Mouse (Mus musculus) heart, embryonic 16.5 days (tissue): ENCODE data around the gene Gm20388. TPM values are rescaled to one million over a fixed set of nuclear protein-coding genes. Genes with fewer than 3 reads are reported as not detected.

ENCODE experiments used
- ATAC-seq: fragments of 200-750 bp; cut with Nextera tagmentation; replicated peaks from 2 replicates; pipeline ENCODE4 v1.8.0; 2017; ENCODE audit warnings: moderate number of reproducible peaks; ENCODE audit not compliant: insufficient read depth, low FRiP score; ENCODE audit errors: extremely low read depth
- H3K27ac ChIP-seq: fragments of 300-500 bp; sonication (generic); 2 replicates; pipeline ENCODE4 v1.5.1; 2014; ENCODE audit warnings: mild to moderate bottlenecking, low read length, control low read depth, moderate library complexity
- H3K27me3 ChIP-seq: fragments of 300-500 bp; sonication (generic); 2 replicates; pipeline ENCODE4 v1.6.1; 2014; ENCODE audit warnings: low read length, mixed read lengths; ENCODE audit not compliant: control insufficient read depth, insufficient read depth
- H3K36me3 ChIP-seq: fragments of 300-500 bp; sonication (generic); 2 replicates; pipeline ENCODE4 v1.6.1; 2014; ENCODE audit not compliant: control insufficient read depth, insufficient read depth
- H3K4me1 ChIP-seq: fragments of 300-500 bp; sonication (generic); 2 replicates; pipeline ENCODE4 v1.6.1; 2014; ENCODE audit warnings: low read length, mixed read lengths; ENCODE audit not compliant: control insufficient read depth, insufficient read depth
- H3K4me2 ChIP-seq: fragments of 300-500 bp; sonication (generic); 2 replicates; pipeline ENCODE4 v1.6.1; 2014; ENCODE audit warnings: low read depth, mild to moderate bottlenecking, control low read depth, low read length
- H3K4me3 ChIP-seq: fragments of 300-500 bp; sonication (generic); 2 replicates; pipeline ENCODE4 v1.5.1; 2014; ENCODE audit warnings: mild to moderate bottlenecking, control low read depth, low read length
- H3K9ac ChIP-seq: fragments of 300-500 bp; sonication (generic); 2 replicates; pipeline ENCODE4 v1.6.1; 2014; ENCODE audit warnings: low read length, control low read depth
- H3K9me3 ChIP-seq: fragments of 300-500 bp; sonication (generic); replicated peaks from 2 replicates; pipeline ENCODE4 v1.6.1; 2016; ENCODE audit warnings: low read length; ENCODE audit not compliant: control insufficient read depth
- WGBS: fragments of 180-500 bp; shearing (Covaris S2); extraction: QIAGEN DNeasy Blood & Tissue Kit; methylation state at CpG from one replicate; pipeline ENCODE4 v1.1.7; 2014; 5-methylcytosine and 5-hydroxymethylcytosine counted together
- polyA plus RNA-seq: library from polyadenylated mRNA; unstranded; fragments of >200 nt; fragmentation: Nextera tagmentation; extraction: Ambion mirVana; gene quantifications from 2 replicates; pipeline ENCODE4 v1.2.1, GENCODE M21; 2015

Gene Gm20388
- polyA plus RNA-seq, 1 experiment from 2014 or later, result 4.5 TPM

GRCm38 (mm10) chr8:123062721-123063120, 3152.1 kb downstream of the Gm20388 start, which contains the start of gene Spg7:
Spg7 (plus strand) TSS chr8:123062942.
- no peak for ATAC-seq
- H3K4me3 ChIP-seq, result no peak within 1 kb of the TSS
- H3K4me2 ChIP-seq, result no peak within 1 kb of the TSS
- H3K9ac ChIP-seq, result no peak within 1 kb of the TSS; the same call in 1 of the 2 replicates
- H3K27me3 ChIP-seq, result no peaks in the 10 kb centered on the region
- H3K36me3 ChIP-seq, result no peaks in the 10 kb centered on the region; the same call in 1 of the 2 replicates
- no peak within 1 kb of the TSS for H3K27ac ChIP-seq
- H3K9me3 ChIP-seq, result no peaks in the 10 kb centered on the region
- 76% methylated on average over 7 of the region's 7 CpGs for WGBS
- H3K4me1 ChIP-seq, result peaks cover 17% of the 10 kb centered on the region

- WGBS, result 82% methylated on average over 4 of the region's 4 CpGs
- H3K9ac ChIP-seq, result peak overlapping the region; percentile 98
- no peak overlapping the region; the same call in 1 of the 2 replicates for H3K27ac ChIP-seq
- no peak for ATAC-seq
- H3K9me3 ChIP-seq, result no peaks in the 10 kb centered on the region
- H3K27me3 ChIP-seq, result no peaks in the 10 kb centered on the region
- no peak overlapping the region; the same call in 1 of the 2 replicates for H3K4me3 ChIP-seq
- peak overlapping the region; percentile 86; the same call in 1 of the 2 replicates for H3K4me2 ChIP-seq
- peaks cover 17% of the 10 kb centered on the region for H3K4me1 ChIP-seq
- no peaks in the 10 kb centered on the region; the same call in 1 of the 2 replicates for H3K36me3 ChIP-seq
Measured at GRCm38 (mm10) chr8:123064072-123064471, 3153.4 kb downstream of the Gm20388 start.

GRCm38 (mm10) chr8:123064809-123065213, 3154.2 kb downstream of the Gm20388 start:
- ATAC-seq, result peak; percentile 10; the same call in 1 of the 2 replicates
- Histone ChIP-seq H3K4me3 (peak overlapping the region; percentile 98), H3K4me2 (peak overlapping the region; percentile 86), H3K9ac (peak overlapping the region; percentile 98), H3K27me3 (no peaks in the 10 kb centered on the region), H3K27ac (peak overlapping the region; percentile 94), H3K36me3 (no peaks in the 10 kb centered on the region; the same call in 1 of the 2 replicates), H3K4me1 (peaks cover 17% of the 10 kb centered on the region), H3K9me3 (no peaks in the 10 kb centered on the region)
- WGBS, result under 1% methylated on average over 14 of the region's 14 CpGs

- Histone ChIP-seq H3K36me3 (peaks cover 3% of the 10 kb centered on the region), H3K4me2 (peak overlapping the region; percentile 92), H3K27ac (peak overlapping the region; percentile 94), H3K27me3 (no peaks in the 10 kb centered on the region), H3K9ac (peak overlapping the region; percentile 98), H3K9me3 (no peaks in the 10 kb centered on the region), H3K4me3 (peak overlapping the region; percentile 98), H3K4me1 (peaks cover 17% of the 10 kb centered on the region)
- peak; percentile 99 for ATAC-seq
- under 1% methylated on average over 78 of the region's 84 CpGs for WGBS
Measured at GRCm38 (mm10) chr8:123065214-123066100, 3154.8 kb downstream of the Gm20388 start.

GRCm38 (mm10) chr8:123066101-123066683, 3155.6 kb downstream of the Gm20388 start:
- no peaks in the 10 kb centered on the region for H3K27me3 ChIP-seq
- peaks cover 20% of the 10 kb centered on the region for H3K4me1 ChIP-seq
- peak overlapping the region; percentile 98 for H3K9ac ChIP-seq
- H3K27ac ChIP-seq, result peak overlapping the region; percentile 94
- H3K4me3 ChIP-seq, result peak overlapping the region; percentile 98
- ATAC-seq, result no peak
- H3K9me3 ChIP-seq, result no peaks in the 10 kb centered on the region
- WGBS, result 37% methylated on average over 7 of the region's 7 CpGs
- peak overlapping the region; percentile 92 for H3K4me2 ChIP-seq
- peaks cover 4% of the 10 kb centered on the region for H3K36me3 ChIP-seq

- peak overlapping the region; percentile 57 for H3K27ac ChIP-seq
- ATAC-seq, result no peak
- H3K36me3 ChIP-seq, result peaks cover 23% of the 10 kb centered on the region
- WGBS, result 31% methylated on average over 4 of the region's 4 CpGs
- H3K27me3 ChIP-seq, result no peaks in the 10 kb centered on the region
- H3K9me3 ChIP-seq, result no peaks in the 10 kb centered on the region
- peaks cover 15% of the 10 kb centered on the region for H3K4me1 ChIP-seq
- 0 out of 2 replicates have a peak overlapping the region, but pooled peaks have one; percentile 11 for H3K4me2 ChIP-seq
- no peak overlapping the region for H3K4me3 ChIP-seq
- 0 out of 2 replicates have a peak overlapping the region, but pooled peaks have one; percentile 9 for H3K9ac ChIP-seq
Measured at GRCm38 (mm10) chr8:123071176-123071575, 3160.5 kb downstream of the Gm20388 start.

GRCm38 (mm10) chr8:123077213-123077612, 3166.6 kb downstream of the Gm20388 start:
- no peak for ATAC-seq
- Histone ChIP-seq H3K9ac (no peak overlapping the region), H3K9me3 (no peaks in the 10 kb centered on the region), H3K36me3 (peaks cover 62% of the 10 kb centered on the region), H3K4me2 (no peak overlapping the region), H3K27ac (no peak overlapping the region), H3K4me1 (no peaks in the 10 kb centered on the region), H3K27me3 (no peaks in the 10 kb centered on the region), H3K4me3 (no peak overlapping the region)
- WGBS, result 78% methylated on average over 6 of the region's 6 CpGs

GRCm38 (mm10) chr8:123082993-123083392, 3172.4 kb downstream of the Gm20388 start:
- H3K27me3 ChIP-seq, result no peaks in the 10 kb centered on the region
- H3K27ac ChIP-seq, result no peak overlapping the region
- no peak overlapping the region for H3K4me3 ChIP-seq
- peaks cover 57% of the 10 kb centered on the region for H3K36me3 ChIP-seq
- 88% methylated on average over 6 of the region's 6 CpGs for WGBS
- no peaks in the 10 kb centered on the region for H3K9me3 ChIP-seq
- H3K4me1 ChIP-seq, result no peaks in the 10 kb centered on the region
- H3K4me2 ChIP-seq, result no peak overlapping the region
- ATAC-seq, result no peak
- no peak overlapping the region for H3K9ac ChIP-seq

GRCm38 (mm10) chr8:123083610-123084009, 3173.0 kb downstream of the Gm20388 start:
- Histone ChIP-seq H3K9me3 (no peaks in the 10 kb centered on the region), H3K27ac (no peak overlapping the region), H3K9ac (no peak overlapping the region), H3K4me2 (no peak overlapping the region), H3K4me1 (no peaks in the 10 kb centered on the region), H3K27me3 (no peaks in the 10 kb centered on the region), H3K4me3 (no peak overlapping the region), H3K36me3 (peaks cover 54% of the 10 kb centered on the region)
- ATAC-seq, result no peak
- 94% methylated on average over 12 of the region's 12 CpGs for WGBS
